In genomic region chr14:47249839-47250238, GRCm38 (mm10) we compare ENCODE assay signal across 11 mouse cellular contexts. TPM values are rescaled to one million over a fixed set of nuclear protein-coding genes. Genes with fewer than 3 reads are reported as not detected.
DNase-seq lines count a peak whose midpoint lies in the region; ATAC-seq and TF ChIP-seq lines count a peak whose summit lies in the region.
"Had no signal": no experiment of that assay in that cellular context is flagged by ENCODE, and none has a peak within 500 bp of the region (broad histone marks: within the 10 kb centered on the region; RNA-seq: fewer than 3 reads in every experiment).

No protein-coding gene starts in this region.

- H3K9ac ChIP-seq in liver, adult 2 months (ENCODE audit: low read depth, low read length), result no peak overlapping the region
- no peak overlapping the region for H3K9ac ChIP-seq in MEL (ENCODE audit: control insufficient read depth, low read depth, low read length, poor library complexity, severe bottlenecking)
- no peak overlapping the region for H3K9ac ChIP-seq in neural tube, embryonic 15.5 days (replicated peaks)
- H3K9ac ChIP-seq: neural tube, embryonic 12.5 days had no signal

- H3K4me2 ChIP-seq in neural tube, embryonic 15.5 days, result no peak overlapping the region
- H3K4me2 ChIP-seq: neural tube, embryonic 12.5 days had no signal

- no peaks in the 10 kb centered on the region for H3K4me1 ChIP-seq in liver, adult 2 months (ENCODE audit: control insufficient read depth, insufficient read depth, low read length)
- H3K4me1 ChIP-seq in MEL (ENCODE audit: control insufficient read depth in 1 of 2, insufficient read depth in 2 of 2, low read length in 2 of 2), result no peaks in the 10 kb centered on the region
- H3K4me1 ChIP-seq in neural tube, embryonic 15.5 days, result no peaks in the 10 kb centered on the region
- H3K4me1 ChIP-seq: neural tube, embryonic 12.5 days had no signal

- peak; percentile 44 for DNase-seq in liver, adult 2 months (ENCODE audit: extremely low read depth, low read depth, low spot score)
- DNase-seq in liver (no peak), MEL (ENCODE audit: low read depth, low spot score) (no peak), adipocyte (ENCODE audit: low spot score) (peak; percentile 20)
- peak; percentile 7 for DNase-seq in heart, postnatal 4 days
- no peak for DNase-seq in cerebellum, adult 18-20 months
- DNase-seq: kidney, adult 9 months; right cerebral cortex, postnatal 4 days had no signal

- H3K79me2 ChIP-seq in liver, adult 2 months (ENCODE audit: control insufficient read depth, insufficient read depth, low read length), result no peaks in the 10 kb centered on the region
- H3K79me2 ChIP-seq in MEL (ENCODE audit: control insufficient read depth, insufficient read depth, low read length, poor library complexity), result peaks cover 2% of the 10 kb centered on the region; the same call in 1 of the 2 replicates

- TF ChIP-seq CTCF in liver, adult 2 months (IDR thresholded peaks at IDR 0.05; ENCODE audit: low read depth, low read length), result no peak
- peak in 1 of 3 experiments; percentile 4; a peak in 1 of 6 replicates for TF ChIP-seq CTCF in MEL (IDR thresholded peaks at IDR 0.05 in 2 of 3, conservative IDR thresholded peaks at IDR 0.05 in 1 of 3; ENCODE audit: control insufficient read depth in 1 of 3, insufficient read depth in 1 of 3, low read depth in 2 of 3, low read length in 3 of 3, poor library complexity in 1 of 3, severe bottlenecking in 1 of 3)

- 79% methylated on average over 6 of the region's 6 CpGs for WGBS in liver, adult 2 months
- WGBS in neural tube, embryonic 15.5 days, result 89% methylated on average over 6 of the region's 6 CpGs

- TF ChIP-seq POLR2A in liver, adult 2 months (IDR thresholded peaks at IDR 0.05; ENCODE audit: extremely low read depth, insufficient read depth, low read length), result no peak
- TF ChIP-seq POLR2A in MEL (IDR thresholded peaks at IDR 0.05; ENCODE audit: control insufficient read depth in 1 of 2, insufficient read depth in 1 of 2, low read depth in 1 of 2, low read length in 2 of 2, poor library complexity in 1 of 2), result no peak

- TF ChIP-seq RAD21 in MEL (IDR thresholded peaks at IDR 0.05; ENCODE audit: low read depth, low read length), result peak; percentile 4; the same call in 1 of the 2 replicates

- H3K27ac ChIP-seq in liver, adult 2 months (replicated peaks; ENCODE audit: insufficient read depth, low read depth, low read length), result no peak overlapping the region
- H3K27ac ChIP-seq in MEL (ENCODE audit: control insufficient read depth, low read depth, low read length), result no peak overlapping the region
- no peak overlapping the region for H3K27ac ChIP-seq in neural tube, embryonic 15.5 days (replicated peaks)
- H3K27ac ChIP-seq: macrophage; neural tube, embryonic 12.5 days had no signal

- H3K27me3 ChIP-seq in liver, adult 2 months (ENCODE audit: control insufficient read depth, insufficient read depth, low read length), result no peaks in the 10 kb centered on the region
- H3K27me3 ChIP-seq in MEL (ENCODE audit: control insufficient read depth in 1 of 2, insufficient read depth in 2 of 2, low read length in 2 of 2), result no peaks in the 10 kb centered on the region
- H3K27me3 ChIP-seq in neural tube, embryonic 15.5 days (replicated peaks), result no peaks in the 10 kb centered on the region
- H3K27me3 ChIP-seq: neural tube, embryonic 12.5 days had no signal

- no peak for ATAC-seq in neural tube, embryonic 15.5 days (ENCODE audit: low FRiP score)

- no peaks in the 10 kb centered on the region for H3K36me3 ChIP-seq in liver, adult 2 months (ENCODE audit: control insufficient read depth, insufficient read depth, low read length)
- peaks cover 0 to 38% of the 10 kb centered on the region in 2 experiments; a peak in 2 of 4 replicates for H3K36me3 ChIP-seq in MEL (ENCODE audit: control insufficient read depth in 1 of 2, insufficient read depth in 2 of 2, low read length in 2 of 2)
- peaks cover 35% of the 10 kb centered on the region for H3K36me3 ChIP-seq in neural tube, embryonic 15.5 days

- no peak overlapping the region for H3K4me3 ChIP-seq in liver, adult 2 months (ENCODE audit: insufficient read depth, low read depth, low read length)
- H3K4me3 ChIP-seq in MEL (ENCODE audit: control insufficient read depth in 1 of 2, insufficient read depth in 1 of 2, low read depth in 2 of 2, low read length in 2 of 2), result no peak overlapping the region
- no peak overlapping the region for H3K4me3 ChIP-seq in neural tube, embryonic 15.5 days (replicated peaks)
- H3K4me3 ChIP-seq: neural tube, embryonic 12.5 days had no signal

- H3K9me3 ChIP-seq in MEL (replicated peaks; ENCODE audit: insufficient read depth, low read length), result no peaks in the 10 kb centered on the region
- H3K9me3 ChIP-seq in neural tube, embryonic 15.5 days (replicated peaks), result no peaks in the 10 kb centered on the region
- H3K9me3 ChIP-seq: neural tube, embryonic 12.5 days had no signal

- TF ChIP-seq EP300 in MEL (IDR thresholded peaks at IDR 0.05; ENCODE audit: low read depth in 1 of 2, low read length in 2 of 2), result no peak

TF ChIP-seq in MEL, 35 proteins besides CTCF, POLR2A, EP300 and RAD21:
- TF ChIP-seq CHD1 (IDR thresholded peaks at IDR 0.05; ENCODE audit: low read depth, low read length) (no peak), TCF12 (IDR thresholded peaks at IDR 0.05; ENCODE audit: low read depth, low read length) (no peak), RCOR1 (IDR thresholded peaks at IDR 0.05; ENCODE audit: low read depth, low read length) (no peak), ZC3H11A (IDR thresholded peaks at IDR 0.05; ENCODE audit: low read depth, low read length) (no peak), GATA1 (IDR thresholded peaks at IDR 0.05; ENCODE audit: low read depth, low read length) (no peak), MAZ (IDR thresholded peaks at IDR 0.05; ENCODE audit: low read depth, low read length) (no peak), UBTF (IDR thresholded peaks at IDR 0.05; ENCODE audit: borderline replicate concordance, insufficient read depth, low read depth, low read length) (no peak), HCFC1 (IDR thresholded peaks at IDR 0.05; ENCODE audit: low read depth, low read length) (no peak), CHD2 (IDR thresholded peaks at IDR 0.05; ENCODE audit: low read length) (no peak), USF2 (IDR thresholded peaks at IDR 0.05; ENCODE audit: borderline replicate concordance in 1 of 2, insufficient read depth in 1 of 2, low read depth in 1 of 2, low read length in 2 of 2) (no peak), MAFK (IDR thresholded peaks at IDR 0.05; ENCODE audit: borderline replicate concordance, low read depth, low read length) (no peak)

RNA-seq across cellular contexts. Expression of gene Wdhd1, which starts 26.8 kb away (rescaled TPM):
- 1.0 and 1.3 TPM in 2 replicates for total RNA-seq in liver, adult 2 months (2014; rRNA removed)
- 0.21 and 0.24 TPM in 2 replicates for polyA plus RNA-seq in liver, adult 2 months (2012; rRNA removed)
- 49.1 and 51.6 TPM in 2 replicates for total RNA-seq in MEL (2012; rRNA removed)
- polyA plus RNA-seq in MEL (2012; ENCODE audit: insufficient read depth in 1 of 2, insufficient read length in 2 of 2, low read depth in 1 of 2, low replicate concordance in 2 of 2, missing spikeins in 1 of 2), result 10 to 100 TPM in 1 of 2 experiments, not detected in 1; 91.5 TPM
- total RNA-seq in heart, postnatal 4 days (2021), result 10 to 100 TPM; 11.4 to 13.1 TPM
- 11.5 and 18.4 TPM in 2 replicates for polyA plus RNA-seq in neural tube, embryonic 15.5 days (2015; fragmentation: Nextera tagmentation; extraction: Ambion mirVana)

RNA-seq across cellular contexts. Expression of gene Socs4, which starts 26.9 kb away (rescaled TPM):
- 8.3 and 9.1 TPM in 2 replicates for total RNA-seq in liver, adult 2 months (2014; rRNA removed)
- polyA plus RNA-seq in liver, adult 2 months (2012; rRNA removed), result 1.8 and 2.1 TPM in 2 replicates
- total RNA-seq in MEL (2012; rRNA removed), result 8.7 and 8.8 TPM in 2 replicates
- polyA plus RNA-seq in MEL (2012; ENCODE audit: insufficient read depth in 1 of 2, insufficient read length in 2 of 2, low read depth in 1 of 2, low replicate concordance in 2 of 2, missing spikeins in 1 of 2), result 10 to 100 TPM; 13.9 to 21.0 TPM
- total RNA-seq in heart, postnatal 4 days (2021), result 10 to 100 TPM; 17.6 to 18.2 TPM
- polyA plus RNA-seq in neural tube, embryonic 15.5 days (2015; fragmentation: Nextera tagmentation; extraction: Ambion mirVana), result 1.8 and 2.0 TPM in 2 replicates

RNA-seq across cellular contexts. Expression of gene Mapk1ip1l, which starts 48.2 kb away (rescaled TPM):
- total RNA-seq in liver, adult 2 months (2014; rRNA removed), result 22.2 and 25.6 TPM in 2 replicates
- 33.6 and 35.4 TPM in 2 replicates for polyA plus RNA-seq in liver, adult 2 months (2012; rRNA removed)
- 33.8 and 37.8 TPM in 2 replicates for total RNA-seq in MEL (2012; rRNA removed)
- 100 to 1,000 TPM in 1 of 2 experiments, 10 to 100 TPM in 1; 59.5 to 159 TPM for polyA plus RNA-seq in MEL (2012; ENCODE audit: insufficient read depth in 1 of 2, insufficient read length in 2 of 2, low read depth in 1 of 2, low replicate concordance in 2 of 2, missing spikeins in 1 of 2)
- 10 to 100 TPM; 68.9 to 73.5 TPM for total RNA-seq in heart, postnatal 4 days (2021)
- 35.6 and 41.6 TPM in 2 replicates for polyA plus RNA-seq in neural tube, embryonic 15.5 days (2015; fragmentation: Nextera tagmentation; extraction: Ambion mirVana)

Comparison
In these comparisons a context has a peak if more than half of its experiments do, and no peak if none do; other contexts are left out.
1. DNase-seq: peak in liver, adult 2 months (single experiment), adipocyte (single experiment) and heart, postnatal 4 days (single experiment); none in liver (single experiment), MEL (single experiment) and cerebellum, adult 18-20 months (0 of 2).